Mouse (Mus musculus): ENCODE measurements around the gene Cldn5. TPM values are rescaled to one million over a fixed set of nuclear protein-coding genes. Genes with fewer than 3 reads are reported as not detected.
A peak's percentile ranks its signal among the peaks of the same experiment; 100 is the strongest.

Gene Cldn5
- polyA plus RNA-seq, 1 experiment from 2014 or later: 37.7 TPM

GRCm38 (mm10) chr16:18751885-18752499 lies 24.7 kb upstream of the Cldn5 start:
- ATAC-seq (ENCODE audit: insufficient read depth, low FRiP score, low TSS enrichment) (no peak), DNase-seq (ENCODE audit: low spot score) (no peak)
- H3K4me1 ChIP-seq (ENCODE audit: control insufficient read depth, insufficient read depth, low read length): no peaks in the 10 kb centered on the region
- H3K4me3 ChIP-seq (ENCODE audit: low read depth, low read length): no peak overlapping the region
- H3K9me3 ChIP-seq (ENCODE audit: control insufficient read depth, low read length): no peaks in the 10 kb centered on the region
- H3K9ac ChIP-seq (ENCODE audit: low read length): no peak overlapping the region
- H3K36me3 ChIP-seq (ENCODE audit: control insufficient read depth, insufficient read depth, low read length): no peaks in the 10 kb centered on the region
- no peak overlapping the region for H3K4me2 ChIP-seq (ENCODE audit: low read depth)
- H3K27me3 ChIP-seq (ENCODE audit: control insufficient read depth, insufficient read depth, low read length): no peaks in the 10 kb centered on the region
- 84% methylated on average over 10 of the region's 10 CpGs for WGBS
- H3K27ac ChIP-seq (ENCODE audit: low read depth, low read length): no peak overlapping the region

GRCm38 (mm10) chr16:18761734-18762133 lies 14.9 kb upstream of the Cldn5 start:
- 88% methylated on average over 4 of the region's 4 CpGs for WGBS
- no peak overlapping the region for H3K4me2 ChIP-seq (ENCODE audit: low read depth)
- no peaks in the 10 kb centered on the region for H3K36me3 ChIP-seq (ENCODE audit: control insufficient read depth, insufficient read depth, low read length)
- H3K4me1 ChIP-seq (ENCODE audit: control insufficient read depth, insufficient read depth, low read length): no peaks in the 10 kb centered on the region
- no peaks in the 10 kb centered on the region for H3K9me3 ChIP-seq (ENCODE audit: control insufficient read depth, low read length)
- no peak for DNase-seq (ENCODE audit: low spot score)
- H3K9ac ChIP-seq (ENCODE audit: low read length): no peak overlapping the region
- no peak overlapping the region for H3K27ac ChIP-seq (ENCODE audit: low read depth, low read length)
- no peak for ATAC-seq (ENCODE audit: insufficient read depth, low FRiP score, low TSS enrichment)
- no peaks in the 10 kb centered on the region for H3K27me3 ChIP-seq (ENCODE audit: control insufficient read depth, insufficient read depth, low read length)
- no peak overlapping the region for H3K4me3 ChIP-seq (ENCODE audit: low read depth, low read length)

GRCm38 (mm10) chr16:18762960-18763359 lies 13.7 kb upstream of the Cldn5 start:
- DNase-seq (ENCODE audit: low spot score) (no peak), ATAC-seq (ENCODE audit: insufficient read depth, low FRiP score, low TSS enrichment) (no peak)
- H3K9me3 ChIP-seq (ENCODE audit: control insufficient read depth, low read length): no peaks in the 10 kb centered on the region
- no peak overlapping the region for H3K4me3 ChIP-seq (ENCODE audit: low read depth, low read length)
- H3K4me1 ChIP-seq (ENCODE audit: control insufficient read depth, insufficient read depth, low read length): no peaks in the 10 kb centered on the region
- 76% methylated on average over 3 of the region's 3 CpGs for WGBS
- H3K27me3 ChIP-seq (ENCODE audit: control insufficient read depth, insufficient read depth, low read length): no peaks in the 10 kb centered on the region
- H3K9ac ChIP-seq (ENCODE audit: low read length): no peak overlapping the region
- no peak overlapping the region for H3K4me2 ChIP-seq (ENCODE audit: low read depth)
- H3K27ac ChIP-seq (ENCODE audit: low read depth, low read length): no peak overlapping the region
- no peaks in the 10 kb centered on the region for H3K36me3 ChIP-seq (ENCODE audit: control insufficient read depth, insufficient read depth, low read length)

GRCm38 (mm10) chr16:18766390-18766789 lies 10.3 kb upstream of the Cldn5 start:
- 84% methylated on average over 4 of the region's 4 CpGs for WGBS
- H3K36me3 ChIP-seq (ENCODE audit: control insufficient read depth, insufficient read depth, low read length): no peaks in the 10 kb centered on the region

DNA sequence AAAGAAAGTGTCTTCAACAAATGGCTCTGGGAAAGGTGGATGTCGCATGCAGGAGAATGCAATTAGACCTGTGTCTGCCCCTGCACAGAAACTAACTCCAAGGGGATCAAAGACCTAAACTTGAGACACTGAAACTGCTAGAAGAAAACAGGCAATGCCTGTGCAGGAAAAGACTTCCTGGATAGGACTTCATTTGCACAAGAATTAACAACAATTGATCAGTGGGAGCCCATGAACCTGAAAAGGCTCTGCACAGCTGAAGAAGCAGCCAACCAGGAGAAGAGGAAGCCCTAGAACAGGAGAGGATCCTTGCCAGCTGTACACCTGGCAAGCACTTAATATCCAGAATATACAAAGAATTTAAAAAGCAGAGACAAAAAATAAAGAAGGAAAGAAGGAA lies 7.1 kb upstream of the Cldn5 start:
- no peak for ATAC-seq (ENCODE audit: insufficient read depth, low FRiP score, low TSS enrichment)
- Histone ChIP-seq H3K27ac (ENCODE audit: low read depth, low read length) (no peak overlapping the region), H3K4me1 (ENCODE audit: control insufficient read depth, insufficient read depth, low read length) (no peaks in the 10 kb centered on the region), H3K36me3 (ENCODE audit: control insufficient read depth, insufficient read depth, low read length) (no peaks in the 10 kb centered on the region), H3K27me3 (ENCODE audit: control insufficient read depth, insufficient read depth, low read length) (no peaks in the 10 kb centered on the region), H3K9me3 (ENCODE audit: control insufficient read depth, low read length) (no peaks in the 10 kb centered on the region), H3K4me3 (ENCODE audit: low read depth, low read length) (no peak overlapping the region), H3K4me2 (ENCODE audit: low read depth) (no peak overlapping the region), H3K9ac (ENCODE audit: low read length) (no peak overlapping the region)
- DNase-seq (ENCODE audit: low spot score): no peak
- WGBS: 64% methylated on average over 1 of the region's 1 CpGs

More at GRCm38 (mm10) chr16:18766390-18766789, 10.3 kb upstream of the Cldn5 start:
- no peak overlapping the region for H3K4me3 ChIP-seq (ENCODE audit: low read depth, low read length)
- no peak for DNase-seq (ENCODE audit: low spot score)
- no peaks in the 10 kb centered on the region for H3K4me1 ChIP-seq (ENCODE audit: control insufficient read depth, insufficient read depth, low read length)
- no peak overlapping the region for H3K27ac ChIP-seq (ENCODE audit: low read depth, low read length)
- H3K9me3 ChIP-seq (ENCODE audit: control insufficient read depth, low read length): no peaks in the 10 kb centered on the region
- H3K4me2 ChIP-seq (ENCODE audit: low read depth): no peak overlapping the region
- H3K9ac ChIP-seq (ENCODE audit: low read length): no peak overlapping the region
- H3K27me3 ChIP-seq (ENCODE audit: control insufficient read depth, insufficient read depth, low read length): no peaks in the 10 kb centered on the region
- ATAC-seq (ENCODE audit: insufficient read depth, low FRiP score, low TSS enrichment): no peak

DNA sequence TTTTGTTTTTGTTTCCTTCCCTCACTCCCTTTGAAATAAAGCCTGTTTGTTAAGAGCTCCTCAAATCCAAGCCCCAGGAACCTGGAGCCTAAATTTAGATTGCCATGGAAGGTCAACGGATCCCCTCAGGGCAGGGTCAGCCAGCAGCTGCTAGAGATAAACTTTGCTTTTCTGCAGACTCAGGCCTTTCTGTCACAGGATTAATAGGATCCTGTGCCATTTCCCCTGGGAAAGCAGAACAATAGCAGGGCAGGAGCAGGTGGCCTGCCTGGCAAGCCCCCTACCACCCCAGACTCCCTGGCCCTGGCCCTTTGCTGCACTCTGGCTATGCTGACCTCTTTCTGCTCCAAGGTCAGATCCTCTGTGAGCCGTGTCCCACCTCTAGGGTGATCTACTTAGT lies 2.7 kb upstream of the Cldn5 start:
- DNase-seq (ENCODE audit: low spot score) (peak; percentile 25), ATAC-seq (ENCODE audit: insufficient read depth, low FRiP score, low TSS enrichment) (no peak)
- Histone ChIP-seq H3K27me3 (ENCODE audit: control insufficient read depth, insufficient read depth, low read length) (peaks cover 34% of the 10 kb centered on the region), H3K9ac (ENCODE audit: low read length) (no peak overlapping the region), H3K4me3 (ENCODE audit: low read depth, low read length) (no peak overlapping the region), H3K27ac (ENCODE audit: low read depth, low read length) (no peak overlapping the region), H3K4me2 (ENCODE audit: low read depth) (no peak overlapping the region), H3K9me3 (ENCODE audit: control insufficient read depth, low read length) (no peaks in the 10 kb centered on the region), H3K4me1 (ENCODE audit: control insufficient read depth, insufficient read depth, low read length) (peaks cover 6% of the 10 kb centered on the region; the same call in 1 of the 2 replicates), H3K36me3 (ENCODE audit: control insufficient read depth, insufficient read depth, low read length) (no peaks in the 10 kb centered on the region)
- whole genome bisulfite sequencing: 36% methylated on average over 2 of the region's 2 CpGs

DNA sequence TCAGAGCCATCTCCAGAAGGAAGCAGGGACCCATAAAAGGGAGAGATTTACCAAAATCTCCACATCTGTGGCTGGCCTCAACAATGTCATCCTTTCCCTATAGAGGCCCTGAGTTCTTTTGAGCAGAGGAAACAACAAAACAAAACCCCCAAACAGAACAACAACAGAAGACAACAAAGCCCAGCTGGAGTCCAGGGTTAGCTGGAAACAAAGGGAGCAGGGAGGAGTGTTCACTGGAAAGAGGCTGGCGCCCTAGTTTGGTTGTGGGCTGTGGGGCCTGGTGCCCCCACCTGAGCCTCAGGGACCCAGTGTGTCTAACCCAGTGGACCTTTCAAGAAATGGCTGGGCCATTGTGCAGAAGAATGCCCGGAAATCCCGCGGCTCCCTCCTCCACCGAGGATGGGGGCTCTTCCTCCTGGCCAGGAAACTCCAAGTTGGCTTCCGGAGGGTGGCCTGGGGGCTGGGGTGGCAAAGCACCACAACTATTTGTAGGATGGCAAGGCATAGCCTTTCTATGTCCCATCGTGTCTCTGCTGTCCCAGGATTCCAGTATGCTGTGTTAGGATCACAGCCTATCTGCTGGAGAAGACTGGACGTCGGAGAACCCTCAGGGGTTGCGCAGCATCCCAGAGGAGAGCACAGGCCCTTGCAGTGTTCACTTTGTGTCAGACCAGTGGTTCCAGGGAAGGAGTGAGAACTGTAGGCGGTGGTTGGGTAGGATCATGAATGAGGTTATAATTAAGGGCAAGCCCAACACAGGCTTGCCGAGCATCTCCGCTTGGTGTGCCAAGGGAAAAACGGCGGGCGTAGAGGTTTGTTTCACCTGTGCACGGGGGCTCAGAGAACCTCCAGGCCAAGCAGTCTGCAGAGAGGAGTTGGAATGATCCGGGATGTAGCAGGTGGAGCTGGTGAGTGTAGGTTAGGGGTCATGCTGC lies 759 bp upstream of the Cldn5 start:
- Histone ChIP-seq H3K4me3 (ENCODE audit: low read depth, low read length) (no peak overlapping the region), H3K9ac (ENCODE audit: low read length) (no peak overlapping the region), H3K4me1 (ENCODE audit: control insufficient read depth, insufficient read depth, low read length) (peaks cover 6% of the 10 kb centered on the region; the same call in 1 of the 2 replicates), H3K36me3 (ENCODE audit: control insufficient read depth, insufficient read depth, low read length) (peaks cover 2% of the 10 kb centered on the region; the same call in 1 of the 2 replicates), H3K9me3 (ENCODE audit: control insufficient read depth, low read length) (no peaks in the 10 kb centered on the region), H3K27me3 (ENCODE audit: control insufficient read depth, insufficient read depth, low read length) (peaks cover 36% of the 10 kb centered on the region), H3K27ac (ENCODE audit: low read depth, low read length) (no peak overlapping the region), H3K4me2 (ENCODE audit: low read depth) (peak overlapping the region; percentile 52; the same call in 1 of the 2 replicates)
- ATAC-seq (ENCODE audit: insufficient read depth, low FRiP score, low TSS enrichment) (no peak), DNase-seq (ENCODE audit: low spot score) (no peak)
- WGBS: 24% methylated on average over 18 of the region's 18 CpGs

- peaks cover 36% of the 10 kb centered on the region for H3K27me3 ChIP-seq (ENCODE audit: control insufficient read depth, insufficient read depth, low read length)
- 2% methylated on average over 80 of the region's 80 CpGs for WGBS
Observed at GRCm38 (mm10) chr16:18777101-18778080, 744 bp downstream of the Cldn5 start.

More at GRCm38 (mm10) chr16:18777101-18778080, 744 bp downstream of the Cldn5 start:
- Histone ChIP-seq H3K4me2 (ENCODE audit: low read depth) (peak overlapping the region; percentile 52), H3K27ac (ENCODE audit: low read depth, low read length) (0 out of 2 replicates have a peak overlapping the region, but pooled peaks have one; percentile 14), H3K9me3 (ENCODE audit: control insufficient read depth, low read length) (no peaks in the 10 kb centered on the region), H3K4me3 (ENCODE audit: low read depth, low read length) (peak overlapping the region; percentile 36), H3K4me1 (ENCODE audit: control insufficient read depth, insufficient read depth, low read length) (peaks cover 6% of the 10 kb centered on the region; the same call in 1 of the 2 replicates), H3K9ac (ENCODE audit: low read length) (peak overlapping the region; percentile 39), H3K36me3 (ENCODE audit: control insufficient read depth, insufficient read depth, low read length) (peaks cover 2% of the 10 kb centered on the region)
- ATAC-seq (ENCODE audit: insufficient read depth, low FRiP score, low TSS enrichment) (0 out of 2 replicates have a peak, but pooled peaks have one; percentile 29), DNase-seq (ENCODE audit: low spot score) (peak; percentile 38)

Measured in neural tube, embryonic 11.5 days (tissue).